28 mouse cellular contexts compared by ENCODE assay signal in the genomic region with DNA sequence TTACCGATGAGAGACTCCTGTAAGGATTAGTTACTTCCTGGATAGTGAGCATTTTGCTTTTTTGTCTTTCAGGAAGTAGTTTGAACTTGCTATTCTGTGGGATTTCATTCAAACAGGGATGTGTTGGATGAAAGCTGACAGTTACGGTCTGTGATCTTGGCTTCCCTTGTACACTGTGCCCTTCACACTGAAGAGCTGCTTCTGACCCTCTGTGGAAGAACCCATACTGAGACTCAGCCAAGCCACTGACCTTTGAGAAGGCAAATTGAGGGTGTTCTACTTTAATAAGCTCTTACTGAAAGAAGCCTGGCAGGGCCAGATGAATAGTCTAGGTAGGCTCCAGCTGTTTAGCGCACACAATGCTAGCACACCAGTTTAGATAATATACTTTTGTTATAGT.
DNase-seq lines count a peak whose midpoint lies in the region; ATAC-seq and TF ChIP-seq lines count a peak whose summit lies in the region.
"Had no signal": no experiment of that assay in that cellular context is flagged by ENCODE, and none has a peak within 500 bp of the region (broad histone marks: within the 10 kb centered on the region; RNA-seq: fewer than 3 reads in every experiment).

No protein-coding gene starts in this region.

- H3K27ac ChIP-seq in forebrain, embryonic 14.5 days (ENCODE audit: low read depth, low read length): no peak overlapping the region
- no peak overlapping the region for H3K27ac ChIP-seq in forebrain, embryonic 16.5 days (ENCODE audit: low read length)
- no peak overlapping the region for H3K27ac ChIP-seq in midbrain, embryonic 15.5 days
- no peak overlapping the region for H3K27ac ChIP-seq in midbrain, postnatal 0 days (ENCODE audit: low read depth, low read length)
- H3K27ac ChIP-seq: embryonic facial prominence, embryonic 10.5 days; embryonic facial prominence, embryonic 13.5 days; heart, embryonic 15.5 days; hindbrain, embryonic 14.5 days; hindbrain, postnatal 0 days had no signal

- TF ChIP-seq CTCF in midbrain, postnatal 0 days (IDR thresholded peaks at IDR 0.05): no peak

- H3K4me1 ChIP-seq in forebrain, embryonic 14.5 days (ENCODE audit: control insufficient read depth, insufficient read depth, low read length): no peaks in the 10 kb centered on the region
- no peaks in the 10 kb centered on the region for H3K4me1 ChIP-seq in forebrain, embryonic 16.5 days (replicated peaks; ENCODE audit: control insufficient read depth, insufficient read depth, low read length)
- no peaks in the 10 kb centered on the region for H3K4me1 ChIP-seq in midbrain, embryonic 15.5 days
- no peaks in the 10 kb centered on the region for H3K4me1 ChIP-seq in midbrain, postnatal 0 days (ENCODE audit: insufficient read depth, low read length)
- H3K4me1 ChIP-seq: embryonic facial prominence, embryonic 10.5 days; embryonic facial prominence, embryonic 13.5 days; heart, embryonic 12.5 days; heart, embryonic 15.5 days had no signal

- WGBS in forebrain, embryonic 14.5 days: 49% methylated on average over 3 of the region's 3 CpGs
- 43% methylated on average over 3 of the region's 3 CpGs for WGBS in forebrain, embryonic 16.5 days
- 56% methylated on average over 3 of the region's 3 CpGs for WGBS in midbrain, embryonic 15.5 days
- WGBS in midbrain, postnatal 0 days: 60% methylated on average over 3 of the region's 3 CpGs

- H3K9me3 ChIP-seq in forebrain, embryonic 14.5 days (replicated peaks; ENCODE audit: control insufficient read depth, low read length): no peaks in the 10 kb centered on the region
- no peaks in the 10 kb centered on the region for H3K9me3 ChIP-seq in forebrain, embryonic 16.5 days (ENCODE audit: control insufficient read depth, low read length)
- no peaks in the 10 kb centered on the region for H3K9me3 ChIP-seq in midbrain, embryonic 15.5 days
- H3K9me3 ChIP-seq in midbrain, postnatal 0 days (ENCODE audit: low read length): no peaks in the 10 kb centered on the region
- H3K9me3 ChIP-seq: embryonic facial prominence, embryonic 10.5 days; embryonic facial prominence, embryonic 13.5 days; heart, embryonic 12.5 days; heart, embryonic 15.5 days had no signal

- no peaks in the 10 kb centered on the region for H3K36me3 ChIP-seq in forebrain, embryonic 14.5 days (ENCODE audit: control insufficient read depth, insufficient read depth, low read length)
- H3K36me3 ChIP-seq in forebrain, embryonic 16.5 days (ENCODE audit: control insufficient read depth, insufficient read depth): no peaks in the 10 kb centered on the region
- H3K36me3 ChIP-seq in midbrain, embryonic 15.5 days (replicated peaks): no peaks in the 10 kb centered on the region
- H3K36me3 ChIP-seq in midbrain, postnatal 0 days (ENCODE audit: insufficient read depth, low read length): no peaks in the 10 kb centered on the region
- H3K36me3 ChIP-seq: embryonic facial prominence, embryonic 10.5 days; embryonic facial prominence, embryonic 13.5 days; heart, embryonic 12.5 days; heart, embryonic 15.5 days had no signal

- H3K9ac ChIP-seq in forebrain, embryonic 14.5 days (ENCODE audit: low read length): no peak overlapping the region
- no peak overlapping the region for H3K9ac ChIP-seq in forebrain, embryonic 16.5 days (replicated peaks; ENCODE audit: low read depth, low read length)
- H3K9ac ChIP-seq in midbrain, embryonic 15.5 days: no peak overlapping the region
- H3K9ac ChIP-seq in midbrain, postnatal 0 days (replicated peaks; ENCODE audit: low read length, poor library complexity, severe bottlenecking): no peak overlapping the region
- H3K9ac ChIP-seq: embryonic facial prominence, embryonic 13.5 days; heart, embryonic 12.5 days; heart, embryonic 15.5 days; hindbrain, embryonic 14.5 days had no signal

- no peak overlapping the region for H3K4me2 ChIP-seq in forebrain, embryonic 14.5 days (ENCODE audit: low read length)
- no peak overlapping the region for H3K4me2 ChIP-seq in forebrain, embryonic 16.5 days (ENCODE audit: low read length)
- no peak overlapping the region for H3K4me2 ChIP-seq in midbrain, embryonic 15.5 days
- H3K4me2 ChIP-seq in midbrain, postnatal 0 days (ENCODE audit: low read depth, low read length, poor library complexity, severe bottlenecking): no peak overlapping the region
- H3K4me2 ChIP-seq: embryonic facial prominence, embryonic 13.5 days; heart, embryonic 12.5 days; heart, embryonic 15.5 days; hindbrain, embryonic 14.5 days had no signal

- no peak overlapping the region for H3K4me3 ChIP-seq in forebrain, embryonic 14.5 days (ENCODE audit: low read depth, low read length)
- no peak overlapping the region for H3K4me3 ChIP-seq in forebrain, embryonic 16.5 days (replicated peaks; ENCODE audit: low read length)
- H3K4me3 ChIP-seq in midbrain, embryonic 15.5 days: no peak overlapping the region
- no peak overlapping the region for H3K4me3 ChIP-seq in midbrain, postnatal 0 days (ENCODE audit: low read depth, low read length)
- H3K4me3 ChIP-seq: embryonic facial prominence, embryonic 10.5 days; embryonic facial prominence, embryonic 13.5 days; erythroblast, embryonic 14.5 days; heart, embryonic 12.5 days; heart, embryonic 15.5 days had no signal

- DNase-seq in embryo, embryonic 10.5 days (ENCODE audit: low spot score): peak; percentile 0
- DNase-seq in embryo, embryonic 9.5 days (ENCODE audit: extremely low spot score): no peak
- peak; percentile 46 for DNase-seq in forebrain, embryonic 14.5 days (ENCODE audit: low spot score)
- DNase-seq in midbrain, postnatal 0 days (ENCODE audit: low spot score): no peak
- DNase-seq in brain, adult 2 months (ENCODE audit: low read depth, low spot score): peak; percentile 11
- no peak for DNase-seq in urinary bladder, postnatal 25 days (ENCODE audit: low spot score)
- DNase-seq: adrenal gland, adult 8-10 months; adrenal gland, postnatal 25 days; cerebellum, adult 11 months; cerebellum, adult 2 months; cerebellum, adult 9-11 months; cerebellum, postnatal 25 days; gastrocnemius, postnatal 25 days; heart, adult 18-20 months; heart, postnatal 10 days; heart, postnatal 4 days had no signal

- ATAC-seq in forebrain, embryonic 14.5 days: peak; percentile 74
- ATAC-seq in forebrain, embryonic 16.5 days: no peak
- ATAC-seq in midbrain, embryonic 15.5 days (replicated peaks): peak; percentile 88
- ATAC-seq in midbrain, postnatal 0 days (ENCODE audit: low FRiP score): no peak
- ATAC-seq: activated CD4-positive, CD25-positive, alpha-beta regulatory T cell, adult 4 months; hindbrain, postnatal 0 days; inflammation-experienced regulatory T-cells, adult 6 months; intestine, embryonic 16.5 days had no signal

- no peaks in the 10 kb centered on the region for H3K27me3 ChIP-seq in forebrain, embryonic 14.5 days (replicated peaks; ENCODE audit: control insufficient read depth, insufficient read depth, low read length)
- H3K27me3 ChIP-seq in forebrain, embryonic 16.5 days (replicated peaks; ENCODE audit: control insufficient read depth, insufficient read depth, low read length): no peaks in the 10 kb centered on the region
- H3K27me3 ChIP-seq in midbrain, embryonic 15.5 days (replicated peaks): no peaks in the 10 kb centered on the region
- H3K27me3 ChIP-seq in midbrain, postnatal 0 days (ENCODE audit: insufficient read depth, low read length): no peaks in the 10 kb centered on the region
- H3K27me3 ChIP-seq: embryonic facial prominence, embryonic 13.5 days; heart, embryonic 12.5 days; heart, embryonic 15.5 days had no signal

Comparison
In these comparisons a context has a peak if more than half of its experiments do, and no peak if none do; other contexts are left out.
1. DNase-seq: peak in embryo, embryonic 10.5 days (single experiment), forebrain, embryonic 14.5 days (single experiment) and brain, adult 2 months (single experiment); none in embryo, embryonic 9.5 days (single experiment), midbrain, postnatal 0 days (single experiment) and urinary bladder, postnatal 25 days (single experiment).
2. ATAC-seq: peak in forebrain, embryonic 14.5 days (single experiment) and midbrain, embryonic 15.5 days (single experiment); none in forebrain, embryonic 16.5 days (single experiment) and midbrain, postnatal 0 days (single experiment).